Mouse (Mus musculus): ENCODE data around the gene Nop56.

- TF ChIP-seq POLR2A (IDR thresholded peaks at IDR 0.05; ENCODE audit: borderline replicate concordance, control insufficient read depth, low read depth, low read length): no peak
- no peak for TF ChIP-seq CTCF (IDR thresholded peaks at IDR 0.05; ENCODE audit: control insufficient read depth, insufficient read depth, low read length)
Observed at GRCm38 (mm10) chr2:130294218-130294935, 20.1 kb downstream of the Nop56 start.

All from bone marrow, adult 2 months (tissue).